Comparison of ENCODE assay signal across 8 mouse cellular contexts in the genomic region with DNA sequence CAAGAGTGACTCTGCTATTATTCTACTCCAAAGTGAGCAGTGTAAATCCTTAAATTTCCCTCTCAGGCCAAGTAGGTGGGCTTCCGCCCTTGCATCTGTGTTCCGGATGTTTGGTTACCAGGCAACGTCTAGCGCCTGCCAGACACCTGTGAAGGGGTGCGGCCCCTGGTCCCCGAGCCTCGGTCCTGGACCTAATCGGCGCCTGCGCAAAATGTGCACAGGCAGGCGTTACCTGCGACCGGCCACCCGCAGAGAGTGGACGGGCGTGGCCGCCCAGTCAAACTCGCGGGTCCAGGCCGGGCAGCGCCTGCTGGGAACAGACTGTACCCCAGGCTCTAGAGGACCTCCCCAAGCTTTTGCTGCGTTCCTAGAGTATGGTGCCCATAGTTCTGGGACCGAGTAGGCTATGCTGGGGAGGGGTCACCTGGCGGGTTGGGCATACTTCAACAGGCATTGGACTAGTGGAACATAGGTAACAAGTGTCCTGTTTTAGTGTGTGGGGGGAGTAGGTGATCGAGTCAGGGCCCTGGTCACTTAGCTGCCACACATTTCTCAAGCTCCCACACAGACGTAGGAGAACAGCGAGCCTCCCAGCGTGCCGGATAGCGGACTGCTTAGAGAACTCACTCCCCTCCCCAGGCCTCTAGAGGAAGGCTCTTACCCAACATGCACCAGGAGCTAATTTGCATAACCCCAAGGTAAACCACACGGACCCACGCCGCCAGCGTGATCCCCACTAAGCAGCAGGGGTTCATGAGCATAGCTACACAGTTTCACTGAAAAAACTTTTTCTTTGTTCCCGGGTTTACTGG.
DNase-seq lines count a peak whose midpoint lies in the region; ATAC-seq lines count a peak whose summit lies in the region.

No protein-coding gene starts in this region.

- ATAC-seq in erythroid progenitor cell, adult 5-6 weeks (replicated peaks; ENCODE audit: low FRiP score, poor library complexity, severe bottlenecking) = peak; percentile 78
- peak; percentile 86 for ATAC-seq in heart, embryonic 13.5 days (ENCODE audit: extremely low read depth, insufficient number of reproducible peaks, low FRiP score, low TSS enrichment)
- ATAC-seq in liver, embryonic 13.5 days (ENCODE audit: low read depth) = peak; percentile 82
- peak; percentile 92 for ATAC-seq in stomach, embryonic 16.5 days (ENCODE audit: insufficient read depth, low FRiP score)

- H3K36me3 ChIP-seq in heart, embryonic 13.5 days = no peaks in the 10 kb centered on the region
- no peaks in the 10 kb centered on the region for H3K36me3 ChIP-seq in liver, embryonic 13.5 days
- H3K36me3 ChIP-seq in stomach, embryonic 16.5 days (ENCODE audit: control insufficient read depth, insufficient read depth, low read length) = no peaks in the 10 kb centered on the region

- H3K4me3 ChIP-seq in heart, embryonic 13.5 days = peak overlapping the region; percentile 75
- peak overlapping the region; percentile 68 for H3K4me3 ChIP-seq in liver, embryonic 13.5 days (replicated peaks)
- peak overlapping the region; percentile 65 for H3K4me3 ChIP-seq in stomach, embryonic 16.5 days (replicated peaks; ENCODE audit: low read length)

- peak overlapping the region; percentile 94 for H3K27ac ChIP-seq in heart, embryonic 13.5 days (replicated peaks)
- peak overlapping the region; percentile 92 for H3K27ac ChIP-seq in liver, embryonic 13.5 days
- peak overlapping the region; percentile 84 for H3K27ac ChIP-seq in stomach, embryonic 16.5 days (ENCODE audit: low read length)

- peak overlapping the region; percentile 82 for H3K9ac ChIP-seq in heart, embryonic 13.5 days
- H3K9ac ChIP-seq in liver, embryonic 13.5 days = peak overlapping the region; percentile 74
- H3K9ac ChIP-seq in stomach, embryonic 16.5 days (ENCODE audit: low read length) = peak overlapping the region; percentile 77

- H3K27me3 ChIP-seq in heart, embryonic 13.5 days (replicated peaks) = no peaks in the 10 kb centered on the region
- H3K27me3 ChIP-seq in liver, embryonic 13.5 days = no peaks in the 10 kb centered on the region
- H3K27me3 ChIP-seq in stomach, embryonic 16.5 days (ENCODE audit: control insufficient read depth, insufficient read depth, low read length) = no peaks in the 10 kb centered on the region

- under 1% methylated on average over 35 of the region's 35 CpGs for WGBS in heart, embryonic 13.5 days
- under 1% methylated on average over 35 of the region's 35 CpGs for WGBS in liver, embryonic 13.5 days (ENCODE audit: insufficient replicate concordance)
- WGBS in stomach, embryonic 16.5 days = under 1% methylated on average over 35 of the region's 35 CpGs

- peak overlapping the region; percentile 78 for H3K4me2 ChIP-seq in heart, embryonic 13.5 days
- peak overlapping the region; percentile 87 for H3K4me2 ChIP-seq in liver, embryonic 13.5 days
- H3K4me2 ChIP-seq in stomach, embryonic 16.5 days (ENCODE audit: low read depth, low read length) = peak overlapping the region; percentile 49

- DNase-seq in CD4-positive helper T cell, adult 2 months (ENCODE audit: low read depth, low spot score) = peak; percentile 94
- DNase-seq in brain, embryonic 18.5 days (ENCODE audit: low read depth, low spot score) = peak; percentile 86
- peak; percentile 91 for DNase-seq in kidney, postnatal 10 days
- peak; percentile 76 for DNase-seq in liver, embryonic 13.5 days
- DNase-seq in neural tube, embryonic 10.5 days (ENCODE audit: extremely low spot score, low spot score) = peak; percentile 87

- H3K9me3 ChIP-seq in heart, embryonic 13.5 days = peaks cover 8% of the 10 kb centered on the region; the same call in 1 of the 2 replicates
- 0 out of 2 replicates have a peak, but pooled peaks cover 3% of the 10 kb centered on the region for H3K9me3 ChIP-seq in liver, embryonic 13.5 days (replicated peaks)
- no peaks in the 10 kb centered on the region for H3K9me3 ChIP-seq in stomach, embryonic 16.5 days (replicated peaks; ENCODE audit: control insufficient read depth, low read length)

- peaks cover 8% of the 10 kb centered on the region; the same call in 1 of the 2 replicates for H3K4me1 ChIP-seq in heart, embryonic 13.5 days
- H3K4me1 ChIP-seq in liver, embryonic 13.5 days (replicated peaks) = peaks cover 18% of the 10 kb centered on the region
- H3K4me1 ChIP-seq in stomach, embryonic 16.5 days (ENCODE audit: control insufficient read depth, insufficient read depth, low read length) = peaks cover 7% of the 10 kb centered on the region

Comparison
In these comparisons a context has a peak if more than half of its experiments do, and no peak if none do; other contexts are left out.
1. Peak in every context shown above with its lines: DNase-seq, ATAC-seq, H3K4me3 ChIP-seq and H3K27ac ChIP-seq.